Mouse (Mus musculus): ENCODE measurements around the gene Rtn4ip1.
"Not testable (repeated sequence)": the region's sequence is repeated elsewhere in the genome, so short reads cannot be mapped to it uniquely, and the experiment has no call there.

Rtn4ip1 gene

DNA sequence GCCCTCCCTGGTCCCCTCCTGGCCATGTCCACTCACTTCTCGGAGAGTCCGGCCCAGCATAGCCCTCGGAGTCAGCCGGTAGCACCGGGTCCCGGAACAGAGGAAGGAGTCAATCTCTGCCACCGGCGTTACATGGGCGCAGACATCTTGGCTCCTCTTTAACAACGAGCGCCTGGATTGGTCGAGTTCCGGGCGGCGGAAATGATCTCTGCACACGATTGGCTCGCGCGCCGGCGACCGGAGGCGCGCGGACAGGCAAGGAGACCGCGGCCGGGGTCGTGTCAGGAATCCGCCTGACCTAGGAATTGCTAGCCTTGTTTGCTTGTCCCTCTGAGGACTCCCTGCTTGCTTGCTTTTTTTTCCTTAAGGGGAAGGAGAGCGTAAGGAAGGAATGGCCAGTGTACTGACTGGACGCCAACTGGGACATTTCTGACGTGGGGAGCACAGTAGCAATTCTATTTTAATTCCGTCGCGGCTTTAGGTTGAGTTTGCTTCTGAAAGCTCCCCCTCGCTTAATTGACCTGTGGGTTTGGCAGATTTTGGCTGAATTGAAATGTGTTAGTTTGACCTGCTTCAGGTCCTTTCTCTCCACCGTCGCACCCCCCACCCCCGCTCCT lies at the start of gene Rtn4ip1, which contains the start of gene Qrsl1:
Gene Rtn4ip1, plus strand, starts transcription at position 230 of the 617 bp plus-strand sequence.
Gene Qrsl1, minus strand, starts transcription at position 168 of the 617 bp plus-strand sequence.
- DNase-seq (ENCODE audit: low spot score in 2 of 2) = peak; percentile 92 to 95

DNA sequence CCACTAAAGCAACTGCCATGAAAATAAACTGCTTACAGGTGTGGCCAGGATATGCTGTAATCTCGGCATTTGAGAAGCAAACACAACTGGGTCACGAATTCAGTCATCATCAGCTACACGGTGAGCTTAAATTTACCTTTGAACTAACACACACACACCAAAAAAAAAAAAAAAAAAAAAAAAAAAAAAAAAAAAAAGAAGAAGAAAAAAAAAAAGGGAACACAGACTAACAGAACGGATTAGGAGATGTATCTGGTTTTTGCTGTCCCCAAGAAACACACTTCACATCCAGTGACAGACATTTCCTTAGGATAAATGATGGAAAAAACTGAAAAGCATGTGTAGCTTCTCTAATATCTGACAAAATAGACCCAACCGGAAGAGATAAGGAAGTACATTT lies 49.7 kb upstream of the Rtn4ip1 start:
- DNase-seq (ENCODE audit: low spot score in 2 of 2) = no peak

DNA sequence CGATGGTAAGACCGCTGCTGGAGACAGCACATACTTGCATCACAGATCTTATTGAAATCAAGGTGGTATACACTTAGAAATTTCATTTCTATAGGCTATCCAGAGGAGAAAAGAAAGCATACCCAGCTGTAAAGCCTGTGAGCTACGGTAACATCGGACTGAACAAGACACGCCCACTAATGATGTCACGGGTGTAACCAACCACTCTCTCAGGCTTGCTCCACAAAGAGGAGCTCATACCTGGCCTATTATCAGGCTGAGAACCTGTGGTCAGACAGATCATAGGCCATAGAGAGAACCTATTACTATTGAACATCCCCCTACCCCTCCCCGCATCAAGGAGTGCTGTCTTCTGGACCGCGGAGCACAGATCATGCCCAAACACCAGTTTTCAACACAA lies 45.7 kb upstream of the Rtn4ip1 start:
- no peak for DNase-seq (ENCODE audit: low spot score in 2 of 2)

DNA sequence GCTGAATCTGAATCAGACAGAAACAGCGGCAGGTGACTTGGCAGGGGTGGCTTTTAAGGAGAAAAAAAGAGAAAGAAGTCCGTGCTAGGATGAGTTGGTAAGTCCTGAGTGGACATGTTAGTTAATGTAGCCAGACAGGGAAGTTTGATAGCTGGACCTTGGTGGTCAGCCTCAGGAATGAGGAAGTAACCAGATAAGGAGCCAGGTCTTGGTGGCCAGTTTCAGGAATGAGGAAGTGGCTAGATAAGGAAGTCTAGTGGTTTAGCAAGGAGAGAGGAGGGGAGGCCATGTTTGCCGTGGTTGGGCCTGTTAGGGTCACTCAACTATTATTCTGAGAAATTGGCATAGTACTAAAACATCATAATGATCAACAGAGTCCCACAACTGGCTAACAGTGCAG lies 45.3 kb upstream of the Rtn4ip1 start:
- DNase-seq (ENCODE audit: low spot score in 2 of 2) = no peak

DNA sequence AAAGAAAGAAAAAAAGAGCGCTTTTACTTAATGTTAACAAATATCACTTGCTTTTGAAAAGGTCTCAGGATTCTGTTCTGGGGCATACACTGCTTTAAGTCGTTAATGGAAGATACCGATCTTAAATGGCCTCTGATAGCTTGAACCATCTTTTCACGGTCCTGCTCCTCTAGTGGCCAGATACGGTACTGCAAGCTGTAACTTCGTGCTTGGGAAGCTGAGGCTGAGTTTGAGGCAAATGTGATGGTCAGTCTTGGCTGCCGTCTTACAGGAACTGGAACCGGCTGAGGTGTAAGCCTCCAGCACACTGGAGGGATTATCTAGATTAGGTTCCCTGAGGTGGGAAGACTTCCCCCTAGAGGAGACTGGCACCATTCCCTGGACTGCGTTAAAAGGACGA lies 30.9 kb upstream of the Rtn4ip1 start:
- peak in 1 of 2 experiments; percentile 6 for DNase-seq (ENCODE audit: low spot score in 2 of 2)

DNA sequence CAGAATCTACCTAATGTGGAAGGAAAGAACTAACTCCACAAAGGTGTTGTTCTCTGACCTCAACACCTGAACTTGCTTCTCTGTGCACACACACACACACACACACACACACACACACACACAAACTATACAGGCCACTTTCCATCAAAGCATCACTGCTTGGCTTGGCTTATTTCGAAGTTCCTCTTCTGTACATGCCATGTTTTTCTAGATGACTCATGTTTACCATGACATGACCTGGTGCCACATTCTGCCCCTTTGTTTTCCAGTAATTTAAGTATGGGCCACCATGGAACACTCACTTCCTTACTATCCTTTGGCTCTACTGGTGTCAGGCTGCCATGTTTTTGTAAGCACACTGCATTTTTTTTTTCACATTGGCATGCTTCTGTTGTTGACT lies 30.1 kb upstream of the Rtn4ip1 start:
- no peak for DNase-seq (ENCODE audit: low spot score in 2 of 2)

DNA sequence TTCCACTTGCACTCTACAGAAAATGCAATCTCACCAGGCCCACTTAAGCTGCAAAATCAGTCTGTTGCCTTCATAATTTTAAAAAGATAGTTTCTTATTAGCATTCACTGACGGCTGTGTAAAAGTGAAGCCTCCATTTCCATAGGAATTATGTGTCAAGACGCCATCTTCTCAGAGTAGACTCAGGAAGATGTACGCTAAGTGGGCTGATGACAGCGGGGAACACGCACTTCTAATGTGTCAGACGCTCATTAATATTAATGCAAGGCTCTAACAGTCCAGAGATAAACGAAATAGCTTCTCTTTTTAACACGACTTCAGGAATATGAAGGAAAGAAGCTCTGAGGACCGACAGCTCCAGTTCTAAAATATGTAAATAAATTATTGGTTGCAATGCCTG lies 13.9 kb upstream of the Rtn4ip1 start:
- no peak for DNase-seq (ENCODE audit: low spot score in 2 of 2)

DNA sequence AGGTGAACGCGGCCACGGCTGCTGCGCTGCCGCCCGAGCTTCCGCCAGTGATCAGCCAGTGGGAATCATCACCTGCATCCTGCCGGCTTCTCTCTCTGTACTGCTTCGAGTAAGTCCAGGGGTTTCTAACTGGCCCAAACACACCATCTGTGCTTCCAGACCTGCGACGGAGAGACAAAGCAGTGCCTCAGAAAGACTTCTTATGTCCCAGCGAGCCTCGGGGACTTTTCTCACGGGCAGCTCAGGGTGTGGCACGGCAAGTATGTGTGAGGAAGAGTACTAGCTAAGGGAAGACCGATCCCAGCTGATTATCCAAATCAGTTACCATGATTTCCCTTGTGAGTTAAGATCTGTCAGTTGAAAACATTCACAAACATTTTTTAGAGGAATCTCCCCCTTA lies 12.6 kb upstream of the Rtn4ip1 start:
- DNase-seq (ENCODE audit: low spot score in 2 of 2) = no peak

DNA sequence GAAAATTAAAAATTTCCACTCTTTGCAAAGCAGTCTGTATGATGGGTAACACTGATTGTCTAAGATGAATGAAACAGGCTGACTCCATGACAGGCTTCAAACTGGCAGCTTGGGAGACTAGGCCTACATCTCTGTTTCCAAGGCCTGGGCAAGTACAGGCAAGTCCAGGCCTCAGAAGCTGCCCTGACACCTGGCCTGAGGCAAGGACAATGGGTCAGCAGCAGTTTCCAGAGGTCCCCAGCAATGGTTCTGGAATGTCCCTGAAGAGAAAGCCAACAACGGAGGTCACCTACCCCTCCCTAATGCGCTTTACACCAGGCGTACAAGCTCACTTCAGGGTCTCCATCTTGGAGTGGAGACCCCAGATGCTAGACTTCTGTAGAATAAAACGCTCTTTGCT lies 8.6 kb upstream of the Rtn4ip1 start:
- DNase-seq (ENCODE audit: low spot score in 2 of 2) = no peak

DNA sequence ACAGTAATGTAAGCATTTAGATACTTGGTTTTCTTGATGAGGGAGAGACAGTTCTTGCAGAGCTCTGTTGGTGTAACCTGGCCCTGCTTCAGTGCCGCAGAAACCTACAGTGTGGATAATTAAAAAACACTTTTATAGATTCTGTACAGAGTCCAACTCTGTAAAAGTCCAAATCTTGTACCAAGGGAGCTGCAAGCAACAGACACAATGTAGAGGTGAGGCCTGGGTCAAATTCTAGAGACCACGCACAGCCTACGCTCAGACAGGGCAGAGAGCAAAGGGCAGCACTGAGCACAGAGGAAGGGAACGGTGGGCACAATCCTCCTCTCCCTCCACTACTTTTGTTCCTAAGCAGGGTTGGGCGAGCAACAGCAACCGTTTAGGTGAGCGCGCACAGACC lies 5.5 kb upstream of the Rtn4ip1 start:
- DNase-seq (ENCODE audit: low spot score in 2 of 2) = no peak

DNA sequence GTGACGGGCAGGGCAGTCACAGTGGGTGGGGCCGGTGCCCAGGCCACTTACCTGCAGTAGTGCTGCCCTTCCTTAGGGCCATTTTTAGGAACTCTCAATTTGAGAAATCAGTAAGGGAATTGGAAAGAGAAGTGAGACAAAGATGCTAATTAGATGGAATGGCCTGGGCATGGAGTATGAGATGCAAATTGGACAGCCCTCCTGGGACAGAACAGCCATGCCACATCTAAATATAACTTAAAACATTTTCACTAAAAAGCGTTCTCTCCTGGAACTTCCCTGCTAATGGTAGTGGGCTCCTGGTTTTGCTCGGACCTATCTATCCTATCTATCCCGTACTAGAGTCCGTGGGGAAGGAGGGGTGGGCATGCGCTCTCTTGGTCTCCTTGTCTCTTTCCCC lies 3.3 kb upstream of the Rtn4ip1 start:
- no peak for DNase-seq (ENCODE audit: low spot score in 2 of 2)

DNA sequence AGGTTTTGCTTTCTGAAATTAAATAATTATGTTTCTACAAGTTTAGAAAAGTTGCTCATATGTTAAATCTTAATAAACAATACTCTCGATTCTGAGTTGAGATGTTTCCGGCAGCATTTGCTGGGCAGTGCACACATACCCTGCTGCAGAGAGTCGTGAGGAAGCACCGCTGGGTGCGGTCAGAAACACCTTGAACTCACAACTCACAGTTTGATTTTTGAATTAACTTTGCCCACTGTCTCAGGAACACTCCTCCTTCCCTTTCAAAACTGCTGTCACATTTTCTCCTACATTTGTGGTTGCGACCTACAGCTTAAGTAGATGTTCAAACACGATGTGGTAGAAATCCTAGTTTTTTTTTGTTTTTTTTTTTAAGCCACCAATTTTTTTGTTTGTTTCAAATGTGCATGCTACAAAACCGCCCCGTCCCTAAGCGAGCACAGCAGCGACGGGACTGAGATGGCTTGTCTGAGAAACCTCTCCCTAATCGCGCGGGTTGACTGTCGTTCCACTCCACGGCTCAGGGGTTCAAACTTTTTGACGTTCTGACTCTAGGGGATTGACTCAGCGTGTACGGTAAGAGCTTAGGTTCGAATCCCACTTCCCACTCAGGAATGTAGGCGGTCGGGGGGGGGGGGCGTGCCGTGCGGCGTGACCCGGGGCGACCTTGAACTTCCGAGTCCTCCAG lies 580 bp upstream of the Rtn4ip1 start:
- no peak for DNase-seq (ENCODE audit: low spot score in 2 of 2)

DNA sequence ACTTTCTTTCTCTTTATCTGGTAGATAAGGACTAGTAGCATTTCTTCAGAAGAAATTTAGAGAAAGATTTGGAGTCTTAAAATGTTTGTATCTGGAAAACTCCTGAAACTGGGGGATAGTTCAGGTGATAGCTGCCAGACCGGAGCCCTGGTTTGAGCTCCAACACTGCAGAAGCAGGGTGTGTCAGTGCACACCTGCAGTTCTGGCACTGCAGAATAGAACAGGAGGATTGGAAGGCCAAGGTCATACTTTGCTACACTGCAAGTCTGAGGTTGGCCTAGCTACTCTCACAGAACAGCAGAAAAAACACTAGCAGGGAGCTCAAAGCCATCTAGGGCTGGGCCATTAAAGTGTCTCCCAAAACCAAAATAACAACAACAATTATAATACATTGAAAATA lies 3.0 kb downstream of the Rtn4ip1 start:
- no peak for DNase-seq (ENCODE audit: low spot score in 2 of 2)

DNA sequence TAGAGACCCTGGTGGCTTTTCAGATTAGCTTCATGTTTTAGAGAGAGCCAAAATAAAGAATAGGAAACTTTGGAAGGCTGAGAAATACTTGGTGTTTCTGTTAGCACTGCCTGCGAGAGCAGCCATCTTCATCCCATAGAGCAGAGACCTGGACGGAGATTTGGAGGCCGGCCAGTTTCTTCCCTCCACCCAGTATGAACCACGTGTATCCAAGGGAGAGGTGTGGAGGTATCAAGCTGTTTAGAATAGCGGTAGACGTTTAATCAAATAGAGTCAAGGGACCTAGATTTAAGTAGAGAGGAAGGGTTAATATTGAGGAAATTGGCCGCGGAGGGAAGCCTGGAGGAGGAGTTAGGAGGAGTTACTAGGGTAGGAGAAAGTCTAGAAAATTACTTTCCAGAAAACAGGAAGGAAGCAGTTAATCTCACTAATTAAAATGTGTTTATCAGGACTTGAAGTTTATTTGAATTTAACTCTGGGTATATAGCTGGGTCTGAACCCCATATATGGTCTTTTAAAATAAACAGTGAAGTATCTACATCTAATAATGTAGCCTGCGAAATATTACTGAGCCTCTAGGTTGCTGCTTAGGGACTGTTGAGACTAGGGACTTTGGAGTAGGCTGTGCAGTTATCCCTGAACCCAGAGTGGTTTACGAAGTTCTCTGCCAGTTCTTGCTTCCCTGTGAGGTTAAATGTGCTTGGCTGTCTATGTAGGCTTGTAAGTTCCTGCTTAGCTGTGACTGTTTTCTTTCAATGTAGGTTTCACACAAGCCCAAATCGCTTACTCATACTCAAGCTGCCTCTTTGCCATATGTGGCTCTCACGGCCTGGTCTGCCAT lies 8.6 kb downstream of the Rtn4ip1 start:
- DNase-seq (ENCODE audit: low spot score in 2 of 2) = no peak

DNA sequence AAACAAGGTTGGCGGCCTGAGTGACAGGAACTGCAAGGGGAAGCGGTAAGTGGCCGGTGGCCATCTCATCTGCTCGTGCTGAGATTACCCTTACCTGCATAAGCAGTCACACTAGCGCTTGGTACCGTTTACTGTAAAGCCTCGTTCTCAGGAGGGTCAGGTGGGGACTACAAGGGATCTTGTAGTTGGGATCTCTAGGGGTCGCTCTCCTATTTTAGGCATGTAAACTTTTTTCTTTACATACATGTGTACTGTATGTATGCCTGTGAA lies 9.2 kb downstream of the Rtn4ip1 start:
- no peak for DNase-seq (ENCODE audit: low spot score in 2 of 2)

DNA sequence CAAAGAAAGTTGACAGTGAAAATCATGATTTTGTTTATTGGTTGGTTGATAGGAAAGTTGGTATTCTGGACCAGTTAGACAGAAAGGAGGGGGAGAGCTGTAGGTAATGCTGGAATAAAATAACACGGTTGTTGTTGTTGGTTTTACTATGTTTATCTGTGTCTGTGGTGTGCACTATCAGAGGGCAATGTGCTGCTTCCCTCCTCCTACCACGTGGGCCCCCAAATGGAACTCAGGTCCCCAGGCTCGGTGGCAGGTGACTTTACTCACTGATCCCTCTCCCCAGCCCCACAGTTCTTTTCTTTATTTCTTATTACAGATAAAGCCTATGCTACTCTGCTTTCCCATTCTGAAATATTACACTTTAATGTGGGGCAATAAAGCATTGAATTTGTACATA lies 10.6 kb downstream of the Rtn4ip1 start:
- no peak for DNase-seq (ENCODE audit: low spot score in 2 of 2)

DNA sequence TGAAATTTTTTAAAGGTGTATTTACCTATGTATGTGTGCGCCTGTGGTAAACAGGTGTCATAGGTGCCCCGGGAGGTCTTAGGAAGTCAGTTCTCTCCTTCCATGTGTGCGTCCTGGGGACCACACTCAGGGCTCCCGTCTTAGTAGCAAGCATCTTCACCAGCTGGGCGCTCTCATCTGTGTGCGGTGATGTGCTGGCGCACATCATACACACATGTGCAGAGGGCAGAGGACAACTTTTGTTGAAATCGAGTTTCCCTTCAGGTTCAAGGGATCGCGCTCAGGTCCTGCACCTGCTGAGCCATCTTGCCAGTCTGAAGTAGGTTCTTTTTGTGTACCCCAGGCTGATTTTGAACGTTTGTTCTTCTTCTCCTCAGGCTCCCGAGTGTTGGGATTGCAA lies 14.6 kb downstream of the Rtn4ip1 start:
- no peak for DNase-seq (ENCODE audit: low spot score in 2 of 2)

DNA sequence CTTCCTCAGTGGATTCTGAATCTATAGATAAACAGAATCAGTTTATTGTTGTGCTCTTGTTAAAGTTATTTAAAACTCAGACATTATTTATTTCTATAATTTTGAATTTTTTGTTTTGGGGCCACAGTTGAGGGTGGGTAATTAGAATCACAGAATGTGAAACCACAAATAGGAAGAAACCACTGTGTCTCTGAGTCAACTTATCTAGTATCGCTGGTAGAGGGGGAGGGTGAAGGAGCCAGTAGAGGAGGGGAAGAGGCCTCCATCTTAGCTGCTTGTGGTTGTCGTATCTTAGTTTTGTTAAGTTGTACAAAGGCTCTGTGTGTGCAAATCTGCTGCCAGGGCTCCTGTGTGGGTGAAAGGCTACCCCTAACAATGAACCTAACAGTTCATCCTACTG lies 15.1 kb downstream of the Rtn4ip1 start:
- no peak for DNase-seq (ENCODE audit: low spot score in 2 of 2)

DNA sequence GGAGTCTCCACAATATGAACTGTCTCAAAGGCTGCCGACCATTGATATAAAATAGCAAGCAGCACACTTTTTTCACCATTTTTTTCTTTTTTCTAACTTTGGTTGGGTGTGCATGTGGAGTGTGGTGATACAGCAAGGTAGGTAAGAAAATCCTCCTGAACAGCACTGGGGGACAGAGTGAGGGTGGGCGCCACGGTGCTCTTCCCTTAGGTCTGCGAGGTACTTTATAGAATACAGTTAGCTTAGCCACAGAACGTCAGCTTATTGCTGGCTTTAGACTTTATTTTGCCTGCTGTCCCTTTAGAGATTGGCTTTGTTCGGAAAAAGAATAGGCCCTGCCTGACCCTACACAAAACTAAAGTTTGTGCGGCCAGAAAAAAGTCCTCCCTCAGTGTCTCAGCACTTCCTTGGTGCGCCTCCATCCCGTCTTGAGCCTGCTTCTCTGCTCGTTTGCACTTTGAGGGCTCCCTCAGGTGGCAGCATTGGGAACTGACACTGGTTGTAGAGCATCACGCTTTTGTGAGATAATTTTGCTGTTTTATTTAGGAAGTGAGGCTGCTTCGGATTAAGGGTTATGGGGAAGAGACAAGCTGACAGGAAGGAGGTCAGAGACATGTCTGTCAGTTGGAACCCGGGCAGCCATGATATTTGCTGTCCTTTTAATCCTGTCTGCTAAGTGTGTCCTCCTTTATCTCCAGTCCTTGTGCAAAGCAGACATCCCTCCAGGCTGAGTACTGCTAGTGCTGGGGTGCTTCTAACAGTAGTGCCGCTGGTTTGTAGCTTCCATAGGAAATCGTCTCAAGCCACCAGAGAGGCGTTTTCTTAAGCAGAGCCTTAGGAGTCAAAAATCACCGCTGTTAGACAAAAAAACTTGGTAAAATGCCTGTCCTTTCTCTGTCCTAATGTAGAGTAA lies 17.3 kb downstream of the Rtn4ip1 start:
- DNase-seq (ENCODE audit: low spot score in 2 of 2) = peak; percentile 73 to 76

DNA sequence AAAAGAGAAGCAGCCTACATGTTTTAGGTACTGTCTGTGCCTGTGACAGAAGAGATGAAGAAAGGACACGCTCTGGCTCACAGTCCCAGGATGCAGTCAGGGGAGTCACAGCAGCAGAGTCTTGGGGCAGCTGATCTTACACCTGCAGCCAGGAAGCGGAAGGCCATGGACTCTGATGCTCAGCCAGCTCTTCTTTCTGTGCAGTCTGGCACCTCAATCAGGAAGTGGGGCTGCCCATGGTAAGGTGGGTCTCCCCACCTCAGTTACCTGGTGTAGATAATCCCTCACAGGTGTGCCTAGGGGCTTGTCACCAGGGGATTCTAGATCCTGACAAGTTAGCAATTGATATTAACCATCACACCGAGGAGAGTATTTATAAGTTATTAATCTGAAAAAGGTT lies 21.5 kb downstream of the Rtn4ip1 start:
- DNase-seq (ENCODE audit: low spot score in 2 of 2) = no peak

DNA sequence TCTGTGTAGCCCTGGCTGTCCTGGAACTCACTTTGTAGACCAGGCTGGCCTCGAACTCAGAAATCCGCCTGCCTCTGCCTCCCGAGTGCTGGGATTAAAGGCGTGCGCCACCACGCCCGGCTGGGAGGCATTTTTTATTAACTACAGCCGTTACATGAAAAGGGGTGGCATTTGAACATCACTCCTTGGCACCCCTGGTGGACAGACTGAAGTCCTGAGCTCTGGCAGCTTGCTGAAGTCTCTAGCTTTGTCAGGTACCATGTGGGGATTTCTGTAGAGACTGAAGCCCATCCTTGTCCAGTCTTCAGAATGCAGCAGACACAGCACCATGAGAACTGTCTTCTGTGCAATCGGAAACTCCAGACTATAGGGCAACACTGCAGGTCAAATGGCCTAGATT lies 24.2 kb downstream of the Rtn4ip1 start:
- DNase-seq (ENCODE audit: low spot score in 2 of 2) = not testable (repeated sequence)

DNA sequence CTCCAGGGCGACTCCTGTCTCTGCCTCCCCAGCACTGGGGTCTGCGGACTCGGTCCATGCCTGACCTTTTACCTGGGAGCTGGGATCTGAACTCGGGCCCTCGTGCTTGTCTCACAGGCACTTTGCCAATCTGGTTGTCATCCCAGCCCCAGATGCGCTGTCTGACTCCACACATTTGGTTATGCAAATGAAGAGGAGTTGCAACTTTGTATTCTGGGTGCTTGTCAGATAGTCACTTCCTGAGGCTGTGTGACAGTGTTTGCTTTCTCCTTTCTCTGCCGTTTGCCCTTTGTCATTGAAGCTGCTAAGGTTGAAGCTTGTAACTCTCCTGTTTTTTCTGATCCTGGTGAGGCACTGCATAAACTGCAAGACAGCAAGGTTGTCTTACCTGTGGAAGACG lies 26.1 kb downstream of the Rtn4ip1 start:
- no peak for DNase-seq (ENCODE audit: low spot score in 2 of 2)

All from urinary bladder, postnatal 36 days (tissue).